Mouse (Mus musculus): ENCODE data around the gene Pheta2.

- no peak for TF ChIP-seq HCFC1 (IDR thresholded peaks at IDR 0.05; ENCODE audit: borderline replicate concordance, insufficient read depth, low read length)
- TF ChIP-seq ZNF384 (IDR thresholded peaks at IDR 0.05; ENCODE audit: low read depth, low read length): no peak
- TF ChIP-seq CHD2 (IDR thresholded peaks at IDR 0.05; ENCODE audit: low read depth, low read length): no peak
- TF ChIP-seq ZC3H11A (IDR thresholded peaks at IDR 0.05; ENCODE audit: borderline replicate concordance, low read depth, low read length): no peak
- TF ChIP-seq MAFK (IDR thresholded peaks at IDR 0.05; ENCODE audit: insufficient read depth, low read depth, low read length): no peak
These were observed 3.2 kb downstream of the Pheta2 start for GRCm38 (mm10) chr15:82341675-82342542.

Data from ES-E14 (cell line).